Mouse (Mus musculus) layer of hippocampus, postnatal 25 days (tissue): Measurements from ENCODE around the gene Clybl. TPM values are rescaled to one million over a fixed set of nuclear protein-coding genes. Genes with fewer than 3 reads are reported as not detected.
A peak's percentile ranks its signal among the peaks of the same experiment; 100 is the strongest.

Source experiments
- DNase-seq, 2 experiments: peaks; one replicate each; pipeline ENCODE4 v3.0.0; 2022; ENCODE audit warnings: mixed read lengths in 2 of 2, low spot score in 1 of 2; ENCODE audit errors: extremely low spot score in 1 of 2
- total RNA-seq, 2 experiments: library from RNA; stranded (reverse); gene quantifications; 2 replicates each; pipeline ENCODE4 v1.2.3; 2021

Gene Clybl
- total RNA-seq, 2 experiments from 2014 or later = 24.5 to 28.2 TPM

DNA sequence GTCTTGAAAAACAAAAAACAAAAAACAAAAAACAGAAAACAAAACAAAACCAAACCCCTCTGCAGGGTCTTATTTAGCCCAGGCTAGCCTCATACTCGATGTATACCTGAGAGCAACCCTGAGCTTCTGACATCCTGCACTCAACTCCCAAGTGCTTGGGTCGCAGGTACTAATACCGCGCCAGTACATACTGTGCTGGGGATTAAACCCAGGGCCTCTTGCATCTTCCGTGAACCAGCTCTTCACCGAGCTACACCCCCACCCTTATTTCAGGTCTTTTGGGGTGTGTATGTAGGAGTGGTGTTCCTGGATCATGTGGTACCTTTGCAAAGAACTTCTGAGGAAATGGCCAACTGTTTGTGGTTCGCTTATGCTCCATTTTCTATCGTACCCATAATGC is 13.1 kb downstream of the Clybl start:
- no peak for DNase-seq

DNA sequence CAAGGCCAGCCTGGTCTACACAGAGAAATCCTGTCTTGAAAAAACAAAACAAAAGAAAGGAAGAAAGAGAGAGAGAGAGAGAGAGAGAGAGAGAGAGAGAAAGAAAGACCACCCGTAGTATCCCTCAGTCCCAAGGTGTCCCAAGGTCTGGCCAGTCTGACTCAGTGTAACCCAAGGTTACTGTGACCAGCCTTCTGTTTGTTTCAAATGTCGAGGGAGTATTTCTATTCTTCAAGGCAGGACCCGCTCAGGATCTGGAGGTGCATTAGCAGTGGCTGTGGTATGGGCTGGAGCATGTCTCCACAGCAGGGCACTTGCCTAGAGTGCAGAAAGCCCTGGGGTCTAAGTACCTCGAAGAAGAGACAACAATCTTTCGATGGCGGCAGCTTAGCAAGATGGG is 15.3 kb downstream of the Clybl start:
- no peak for DNase-seq

DNA sequence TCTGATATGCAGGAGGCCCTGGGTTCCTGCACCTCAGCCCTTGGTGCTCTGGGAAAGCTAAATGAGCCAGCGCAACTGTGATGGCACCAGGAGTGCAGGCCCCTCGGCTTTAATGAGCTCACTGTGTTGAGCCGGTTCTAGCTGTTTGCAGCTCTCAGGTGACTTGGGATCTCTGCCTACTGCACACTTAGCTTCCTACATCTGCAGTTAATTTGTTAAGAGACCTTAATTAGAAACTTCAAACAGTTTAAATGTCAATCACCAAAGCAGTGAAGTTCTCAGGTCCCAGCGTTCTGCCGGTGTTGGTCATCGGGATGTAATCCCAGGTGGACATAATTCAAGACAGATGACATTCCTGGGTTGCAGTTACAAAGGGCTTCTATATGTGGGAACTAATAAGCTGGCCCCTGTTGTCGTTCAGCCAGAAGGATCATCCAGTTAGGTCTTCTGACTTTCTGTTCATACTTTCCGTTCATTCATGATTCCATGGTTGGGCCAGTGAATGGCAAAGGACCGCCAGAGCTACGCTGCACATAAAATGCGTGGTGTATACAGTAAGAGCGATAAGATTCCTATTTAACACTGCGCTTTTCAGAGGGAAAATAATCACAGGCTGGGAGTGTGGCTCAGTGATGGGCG is 18.9 kb downstream of the Clybl start:
- no peak for DNase-seq

DNA sequence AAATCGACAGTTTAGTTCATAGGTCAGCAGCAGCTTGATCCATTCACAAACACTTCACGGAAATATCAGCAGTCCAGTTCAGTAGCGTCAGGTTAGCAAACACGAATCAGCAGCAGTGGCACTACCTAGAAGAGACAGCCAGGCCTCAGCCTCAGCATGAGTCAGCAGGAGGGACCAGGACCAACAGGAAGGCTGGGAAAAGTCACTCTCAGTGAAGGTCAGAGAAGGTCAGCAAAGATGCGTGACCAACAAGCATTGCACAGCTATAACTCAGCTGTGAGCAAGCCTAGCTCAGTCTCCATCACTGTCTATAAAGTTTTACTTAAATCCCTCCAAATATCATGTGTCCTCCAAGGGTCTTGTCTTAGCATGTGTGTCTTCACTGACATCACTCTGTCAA is 27.7 kb downstream of the Clybl start:
- no peak for DNase-seq

- no peak for DNase-seq
Measured at GRCm38 (mm10) chr14:122213590-122213989, 32.1 kb downstream of the Clybl start.

GRCm38 (mm10) chr14:122214126-122214525 is 32.6 kb downstream of the Clybl start:
- no peak for DNase-seq

DNA sequence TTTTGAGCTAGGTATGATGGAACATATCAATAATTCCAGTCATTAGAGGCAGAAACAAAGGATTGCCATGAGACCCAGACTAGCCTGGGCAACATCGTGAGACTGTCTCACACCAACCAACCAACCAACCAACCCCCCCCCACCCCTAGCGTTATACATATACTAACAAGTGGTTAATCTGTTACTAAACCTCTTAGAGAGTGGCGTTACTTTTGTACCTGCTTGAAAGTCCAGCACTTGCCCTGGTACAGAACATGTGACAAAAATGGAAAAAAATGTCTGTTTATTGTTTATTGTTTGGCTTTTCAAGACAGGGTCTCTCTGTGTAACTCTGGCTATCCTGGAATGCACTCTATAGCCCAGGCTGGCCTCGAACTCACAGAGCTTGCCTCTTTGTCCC is 35.7 kb downstream of the Clybl start:
- no peak for DNase-seq

DNA sequence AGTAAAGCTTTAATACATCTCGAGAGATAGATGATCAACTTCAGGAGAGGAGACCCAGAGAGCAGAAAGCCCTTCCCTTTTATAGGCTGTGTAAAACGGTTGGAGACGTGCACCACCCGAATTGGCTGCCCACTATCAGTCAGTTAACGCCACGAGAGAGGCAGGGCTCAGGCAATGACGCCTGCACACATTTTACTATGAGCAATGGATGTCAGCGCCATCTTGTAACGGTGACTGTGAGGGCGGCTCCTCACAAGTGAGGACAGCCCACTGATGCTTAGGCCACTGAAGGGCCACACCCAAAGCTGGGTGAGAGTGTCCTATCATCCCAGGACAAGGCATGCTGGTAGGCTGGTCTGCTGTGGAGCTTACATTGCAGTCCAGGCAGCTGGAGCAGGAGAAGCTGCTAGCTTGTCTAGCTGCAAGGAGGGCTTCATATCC is 41.5 kb downstream of the Clybl start:
- no peak for DNase-seq

DNA sequence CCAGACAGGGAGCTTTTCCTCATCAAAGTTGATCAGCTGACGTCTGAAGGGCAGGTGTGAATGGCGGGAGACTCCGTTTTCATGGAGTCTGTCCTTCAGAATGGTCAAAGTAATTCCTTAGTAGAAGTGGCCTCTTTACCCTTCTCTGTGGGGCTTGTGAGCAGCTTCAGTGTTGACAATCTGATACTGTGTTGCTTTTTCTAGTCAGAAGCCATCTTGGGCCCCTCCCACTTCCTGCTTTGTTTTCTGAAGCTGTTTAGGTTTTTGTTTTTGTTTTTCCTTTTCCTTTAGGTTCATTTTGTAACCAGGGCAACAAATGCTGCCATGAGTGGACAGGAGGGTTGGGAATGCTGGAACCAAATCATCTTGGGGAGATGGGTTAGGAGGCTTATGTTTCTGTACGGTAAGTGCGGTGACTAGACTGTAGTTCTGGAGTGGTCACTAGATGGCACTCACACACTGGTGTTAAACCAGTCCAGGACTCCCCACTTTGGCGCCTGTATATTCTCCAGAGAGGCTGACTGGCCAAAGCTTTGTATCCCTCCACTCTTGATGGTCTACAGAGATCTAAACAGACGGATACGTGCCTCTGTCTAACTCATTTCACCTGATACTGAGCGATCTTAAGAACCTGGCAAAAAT is 42.1 kb downstream of the Clybl start:
- peak; percentile 65 to 77 for DNase-seq

- DNase-seq = no peak
Measured at GRCm38 (mm10) chr14:122224103-122224494, 42.6 kb downstream of the Clybl start.

DNA sequence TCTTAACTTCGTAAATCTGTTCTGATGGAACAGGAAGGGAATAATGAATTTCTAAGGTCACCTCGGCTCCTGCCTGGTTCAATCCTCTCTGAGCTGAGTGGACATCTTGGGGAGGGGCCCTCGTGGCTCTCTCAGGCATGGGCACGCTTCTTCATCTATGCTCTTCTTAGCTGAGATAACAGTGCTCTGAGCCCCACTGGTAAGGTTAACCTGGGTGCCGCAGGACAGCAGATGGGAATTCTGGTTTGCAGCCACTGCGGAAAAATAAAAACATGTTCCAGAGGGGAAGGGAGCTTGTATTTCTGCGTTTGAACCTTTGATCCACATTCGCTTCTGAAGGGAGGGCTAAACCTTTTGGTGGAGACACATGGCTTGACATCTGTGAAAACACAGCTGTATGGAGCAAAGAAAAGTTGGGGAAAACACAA is 43.0 kb downstream of the Clybl start:
- DNase-seq = no peak

GRCm38 (mm10) chr14:122225479-122226132 is 44.1 kb downstream of the Clybl start:
- DNase-seq = no peak

GRCm38 (mm10) chr14:122226133-122226515 is 44.6 kb downstream of the Clybl start:
- no peak for DNase-seq

DNA sequence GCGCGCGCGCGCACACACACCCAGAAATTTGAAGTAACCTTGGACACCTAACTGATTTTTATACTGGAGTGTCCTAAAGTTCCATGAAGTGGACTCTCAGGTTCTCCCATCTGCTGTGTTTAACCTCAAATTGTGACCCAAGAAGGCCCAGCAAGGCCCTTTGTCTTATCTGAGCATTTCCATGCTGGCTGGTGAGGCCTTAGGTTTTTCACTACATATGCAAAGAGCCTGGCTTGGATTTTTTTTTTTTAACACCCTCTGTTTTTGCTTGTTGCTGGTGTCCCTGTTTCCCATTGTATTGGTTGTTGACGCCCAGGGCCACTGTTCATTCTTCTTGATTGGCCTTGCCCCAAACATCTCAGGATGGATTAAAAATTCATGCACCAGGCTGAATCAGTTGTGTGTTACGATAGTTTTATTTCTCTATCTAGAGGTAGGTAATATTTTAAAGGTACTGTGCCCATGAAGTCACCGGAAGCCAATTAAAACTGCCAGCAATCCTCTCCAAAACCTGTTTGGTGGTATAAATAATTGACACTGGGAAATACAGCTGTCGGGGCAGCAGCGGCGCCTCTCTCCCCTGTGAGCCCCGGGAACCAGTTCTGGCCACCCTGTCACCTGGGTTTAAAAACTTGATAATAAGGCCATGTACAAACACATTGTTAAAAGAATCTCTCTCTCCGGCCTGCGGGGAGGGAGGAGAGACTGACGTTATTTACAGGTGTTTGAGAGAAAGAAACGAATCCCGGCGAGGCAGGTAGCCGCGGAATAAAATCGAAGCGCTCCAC is 45.4 kb downstream of the Clybl start:
- DNase-seq = no peak

GRCm38 (mm10) chr14:122227454-122227951 is 46.0 kb downstream of the Clybl start:
- DNase-seq = no peak

DNA sequence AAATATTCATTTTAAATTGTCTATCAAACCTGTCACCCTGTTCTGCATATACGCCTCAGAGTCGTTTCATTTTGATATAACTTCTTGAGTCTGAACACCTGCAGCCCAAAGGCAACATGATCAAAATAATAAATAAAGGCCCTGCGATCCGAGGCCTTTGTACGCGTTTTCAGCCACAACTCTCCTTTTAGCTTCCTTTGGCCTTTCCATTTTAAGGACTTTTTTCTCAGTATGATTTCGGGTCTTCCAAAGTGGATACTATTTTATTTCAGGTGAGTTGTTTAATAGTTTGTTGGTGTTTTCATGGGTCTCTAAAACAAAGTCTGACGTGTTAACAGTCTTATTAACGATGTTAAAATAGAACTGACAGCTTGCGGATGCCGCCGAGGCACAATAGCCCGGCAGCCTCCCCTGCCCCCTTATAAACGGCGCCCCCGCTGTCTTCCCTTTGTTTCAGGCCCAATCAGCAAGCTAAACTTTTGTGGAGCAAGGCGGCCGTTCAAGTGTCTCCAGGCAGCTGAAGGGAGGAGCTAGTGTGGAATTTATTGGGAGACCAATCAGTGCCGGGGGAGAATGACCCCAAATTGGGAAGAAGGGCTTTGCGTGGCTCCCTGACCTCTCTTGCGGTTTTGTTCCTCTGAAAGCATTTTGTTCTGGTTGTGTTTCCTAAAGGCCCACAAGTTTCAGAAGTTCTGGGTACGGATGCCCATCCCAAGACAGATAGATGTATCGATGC is 47.5 kb downstream of the Clybl start:
- no peak for DNase-seq

- no peak for DNase-seq
Measured at GRCm38 (mm10) chr14:122229988-122230387, 48.5 kb downstream of the Clybl start.

DNA sequence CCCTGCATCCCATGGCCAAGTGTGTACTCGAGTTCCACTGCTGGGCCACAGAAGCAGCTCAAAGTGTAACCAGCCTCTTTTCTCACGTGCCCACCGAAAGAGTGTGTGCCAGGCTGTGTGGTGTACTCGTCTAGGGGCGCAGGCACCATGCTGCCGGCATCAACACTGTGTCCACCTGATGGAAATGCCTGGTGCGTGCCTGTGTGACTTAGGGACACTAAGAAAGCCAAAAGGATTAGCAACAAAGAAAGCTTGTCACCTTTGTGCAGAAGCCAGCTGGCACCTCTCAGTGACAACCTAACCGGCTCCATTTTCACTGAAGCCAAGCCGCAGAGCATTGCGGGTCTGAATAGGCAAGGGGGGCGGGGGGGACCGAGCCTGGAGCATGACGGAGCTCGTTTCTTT is 49.1 kb downstream of the Clybl start:
- DNase-seq = no peak

- no peak for DNase-seq
Measured at GRCm38 (mm10) chr14:122231073-122231472, 49.6 kb downstream of the Clybl start.

DNA sequence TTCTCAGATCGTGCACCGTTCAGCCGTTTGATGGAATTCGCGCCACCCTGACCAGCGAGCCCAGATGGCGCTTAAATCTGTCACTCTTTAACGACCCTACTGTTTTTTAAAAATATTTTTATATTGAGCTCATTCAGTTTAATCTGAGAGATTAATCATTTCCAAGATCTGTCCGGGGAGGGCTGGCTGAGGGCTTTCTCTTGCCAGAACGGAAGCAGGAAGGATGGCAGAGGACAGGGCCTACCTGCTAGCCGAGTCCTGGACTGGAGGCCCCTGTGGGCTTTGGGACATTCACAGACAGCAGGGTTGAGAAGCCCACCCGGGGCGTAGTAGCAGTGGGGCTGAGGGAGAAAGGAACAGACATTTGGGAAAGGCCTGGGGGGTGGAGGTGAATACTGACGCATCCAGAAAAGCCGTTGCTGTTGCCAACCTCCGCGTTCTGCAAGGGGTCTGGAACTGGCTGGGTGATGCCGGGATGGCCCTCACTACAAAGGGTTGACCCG is 51.8 kb downstream of the Clybl start:
- DNase-seq = no peak
